Mouse (Mus musculus): ENCODE results near the gene Ptafr. TPM values are rescaled to one million over a fixed set of nuclear protein-coding genes. Genes with fewer than 3 reads are reported as not detected.
A peak's percentile ranks its signal among the peaks of the same experiment; 100 is the strongest.

Ptafr gene
- polyA plus RNA-seq, 1 experiment from 2014 or later: 1.0 TPM

GRCm38 (mm10) chr4:132624034-132624657, 60.3 kb downstream of the Ptafr start:
- H3K4me1 ChIP-seq (ENCODE audit: insufficient read depth): 0 out of 2 replicates have a peak, but pooled peaks cover 4% of the 10 kb centered on the region
- WGBS (ENCODE audit: insufficient replicate concordance): 52% methylated on average over 5 of the region's 5 CpGs
- no peaks in the 10 kb centered on the region for H3K36me3 ChIP-seq (replicated peaks; ENCODE audit: insufficient read depth, low read length)
- DNase-seq (peak; percentile 82), ATAC-seq (peak; percentile 93)
- TF ChIP-seq EP300 (IDR thresholded peaks at IDR 0.05; ENCODE audit: low read depth): peak; percentile 79
- no peak for TF ChIP-seq CTCF (IDR thresholded peaks at IDR 0.05; ENCODE audit: low read depth)
- H3K27ac ChIP-seq (ENCODE audit: low read depth): peak overlapping the region; percentile 64
- H3K9ac ChIP-seq (replicated peaks): no peak overlapping the region
- H3K4me2 ChIP-seq (ENCODE audit: low read depth, low read length): peak overlapping the region; percentile 44; the same call in 1 of the 2 replicates
- no peaks in the 10 kb centered on the region for H3K27me3 ChIP-seq (ENCODE audit: insufficient read depth, low read length)
- H3K4me3 ChIP-seq (ENCODE audit: low read depth, low read length): no peak overlapping the region
- H3K9me3 ChIP-seq (ENCODE audit: low read length): no peaks in the 10 kb centered on the region

- TF ChIP-seq EP300 (IDR thresholded peaks at IDR 0.05; ENCODE audit: low read depth) (no peak), CTCF (IDR thresholded peaks at IDR 0.05; ENCODE audit: low read depth) (peak; percentile 84)
- 15% methylated on average over 2 of the region's 2 CpGs for WGBS (ENCODE audit: insufficient replicate concordance)
- no peak for ATAC-seq
Measured at GRCm38 (mm10) chr4:132628830-132629229, 65.0 kb downstream of the Ptafr start.

More at GRCm38 (mm10) chr4:132628830-132629229, 65.0 kb downstream of the Ptafr start:
- Histone ChIP-seq H3K36me3 (replicated peaks; ENCODE audit: insufficient read depth, low read length) (no peaks in the 10 kb centered on the region), H3K27ac (ENCODE audit: low read depth) (no peak overlapping the region), H3K27me3 (ENCODE audit: insufficient read depth, low read length) (no peaks in the 10 kb centered on the region), H3K4me3 (ENCODE audit: low read depth, low read length) (no peak overlapping the region), H3K9ac (replicated peaks) (no peak overlapping the region), H3K4me2 (ENCODE audit: low read depth, low read length) (no peak overlapping the region), H3K9me3 (ENCODE audit: low read length) (no peaks in the 10 kb centered on the region), H3K4me1 (ENCODE audit: insufficient read depth) (0 out of 2 replicates have a peak, but pooled peaks cover 3% of the 10 kb centered on the region)
- DNase-seq: peak; percentile 81

Other genes starting within 250 kb of the Ptafr start
- 30.4 and 33.8 TPM in 2 replicates for gene Trnau1ap, start 234.5 kb upstream of the Ptafr start, polyA plus RNA-seq (2015; fragmentation: Nextera tagmentation; extraction: Ambion mirVana)
- gene Rcc1, start 210.5 kb upstream of the Ptafr start, polyA plus RNA-seq (2015; fragmentation: Nextera tagmentation; extraction: Ambion mirVana): 21.3 and 25.6 TPM in 2 replicates
- 6.2 and 7.7 TPM in 2 replicates for gene Phactr4, start 141.6 kb upstream of the Ptafr start, polyA plus RNA-seq (2015; fragmentation: Nextera tagmentation; extraction: Ambion mirVana)
- gene Med18, start 100.1 kb upstream of the Ptafr start, polyA plus RNA-seq (2015; fragmentation: Nextera tagmentation; extraction: Ambion mirVana): 8.0 and 10.1 TPM in 2 replicates
- 7.3 and 8.7 TPM in 2 replicates for gene Sesn2, start 53.6 kb upstream of the Ptafr start, polyA plus RNA-seq (2015; fragmentation: Nextera tagmentation; extraction: Ambion mirVana)
- 935 and 945 TPM in 2 replicates for gene Atpif1, start 30.4 kb upstream of the Ptafr start, polyA plus RNA-seq (2015; fragmentation: Nextera tagmentation; extraction: Ambion mirVana)
- gene Dnajc8, start 28.5 kb upstream of the Ptafr start, polyA plus RNA-seq (2015; fragmentation: Nextera tagmentation; extraction: Ambion mirVana): 70.7 and 71.5 TPM in 2 replicates
- gene Eya3, start 74.9 kb downstream of the Ptafr start, polyA plus RNA-seq (2015; fragmentation: Nextera tagmentation; extraction: Ambion mirVana): 6.0 and 6.3 TPM in 2 replicates
- gene Xkr8, start 168.5 kb downstream of the Ptafr start, polyA plus RNA-seq (2015; fragmentation: Nextera tagmentation; extraction: Ambion mirVana): 3.3 and 3.8 TPM in 2 replicates
- 0.31 and 0.34 TPM in 2 replicates for gene Smpdl3b, start 193.2 kb downstream of the Ptafr start, polyA plus RNA-seq (2015; fragmentation: Nextera tagmentation; extraction: Ambion mirVana)
- gene Rpa2, start 204.3 kb downstream of the Ptafr start, polyA plus RNA-seq (2015; fragmentation: Nextera tagmentation; extraction: Ambion mirVana): 38.6 and 43.0 TPM in 2 replicates
- gene Themis2, start 232.3 kb downstream of the Ptafr start, polyA plus RNA-seq (2015; fragmentation: Nextera tagmentation; extraction: Ambion mirVana): 3.1 and 3.5 TPM in 2 replicates